9 mouse cellular contexts compared by ENCODE assay signal in genomic region chr6:21795072-21795407, GRCm38 (mm10). TPM values are rescaled to one million over a fixed set of nuclear protein-coding genes. Genes with fewer than 3 reads are reported as not detected.
DNase-seq lines count a peak whose midpoint lies in the region; ATAC-seq and TF ChIP-seq lines count a peak whose summit lies in the region.
"Had no signal": no experiment of that assay in that cellular context is flagged by ENCODE, and none has a peak within 500 bp of the region (broad histone marks: within the 10 kb centered on the region; RNA-seq: fewer than 3 reads in every experiment).

No protein-coding gene starts in this region.

- no peak overlapping the region for H3K27ac ChIP-seq in forebrain, embryonic 13.5 days
- no peak overlapping the region for H3K27ac ChIP-seq in hindbrain, embryonic 11.5 days (ENCODE audit: low read depth, low read length)
- H3K27ac ChIP-seq in small intestine, adult 2 months (ENCODE audit: insufficient read depth, low read depth, low read length), result no peak overlapping the region
- H3K27ac ChIP-seq: liver, embryonic 15.5 days had no signal

- no peak overlapping the region for H3K4me3 ChIP-seq in forebrain, embryonic 13.5 days
- H3K4me3 ChIP-seq in hindbrain, embryonic 11.5 days (ENCODE audit: low read depth, low read length), result no peak overlapping the region
- H3K4me3 ChIP-seq in small intestine, adult 2 months (ENCODE audit: low read depth, low read length), result no peak overlapping the region
- H3K4me3 ChIP-seq: liver, embryonic 15.5 days had no signal

- peak; percentile 69; the same call in 1 of the 2 replicates for TF ChIP-seq CTCF in small intestine, adult 2 months (IDR thresholded peaks at IDR 0.05; ENCODE audit: extremely low read depth, insufficient read length, insufficient replicate concordance, low read depth, low read length)

- peaks cover 11% of the 10 kb centered on the region; the same call in 1 of the 2 replicates for H3K36me3 ChIP-seq in forebrain, embryonic 13.5 days (ENCODE audit: poor library complexity, severe bottlenecking)
- no peaks in the 10 kb centered on the region for H3K36me3 ChIP-seq in hindbrain, embryonic 11.5 days (ENCODE audit: control insufficient read depth, insufficient read depth, low read length)
- no peaks in the 10 kb centered on the region for H3K36me3 ChIP-seq in small intestine, adult 2 months (ENCODE audit: control insufficient read depth, insufficient read depth, low read length)
- H3K36me3 ChIP-seq: liver, embryonic 15.5 days had no signal

- WGBS in forebrain, embryonic 13.5 days, result under 1% methylated on average over 7 of the region's 7 CpGs
- WGBS in hindbrain, embryonic 11.5 days, result 8% methylated on average over 7 of the region's 7 CpGs
- WGBS in small intestine, adult 2 months, result 6% methylated on average over 7 of the region's 7 CpGs

- no peaks in the 10 kb centered on the region for H3K9me3 ChIP-seq in forebrain, embryonic 13.5 days (replicated peaks)
- H3K9me3 ChIP-seq in hindbrain, embryonic 11.5 days (ENCODE audit: control insufficient read depth, low read length), result no peaks in the 10 kb centered on the region
- H3K9me3 ChIP-seq: liver, embryonic 15.5 days had no signal

- no peaks in the 10 kb centered on the region for H3K4me1 ChIP-seq in forebrain, embryonic 13.5 days
- no peaks in the 10 kb centered on the region for H3K4me1 ChIP-seq in hindbrain, embryonic 11.5 days (replicated peaks; ENCODE audit: control insufficient read depth, insufficient read depth, low read length)
- peaks cover 4% of the 10 kb centered on the region; the same call in 1 of the 2 replicates for H3K4me1 ChIP-seq in small intestine, adult 2 months (ENCODE audit: control insufficient read depth, insufficient read depth, insufficient read length, low read length)

- no peak for TF ChIP-seq POLR2A in small intestine, adult 2 months (IDR thresholded peaks at IDR 0.05; ENCODE audit: low read depth, low read length)

- ATAC-seq in CD4-positive, CD25-positive, alpha-beta regulatory T cell, adult 4 months, result no peak
- ATAC-seq in forebrain, embryonic 13.5 days, result peak; percentile 96
- peak; percentile 85 for ATAC-seq in hindbrain, embryonic 11.5 days (ENCODE audit: low FRiP score)
- ATAC-seq in megakaryocyte progenitor cell, adult 5-6 weeks (replicated peaks; ENCODE audit: poor library complexity), result peak; percentile 94

- DNase-seq in CD4-positive, CD25-positive, alpha-beta regulatory T cell, adult 2 months (ENCODE audit: low read depth, low spot score), result peak; percentile 46
- DNase-seq in c-Kit-negative CD71-positive TER-119-positive erythroid progenitor cells, embryonic 14.5 days (ENCODE audit: low read depth, low spot score), result peak; percentile 25
- peak; percentile 80 for DNase-seq in hindbrain, embryonic 11.5 days (ENCODE audit: low spot score)
- DNase-seq in layer of hippocampus, postnatal 14 days (ENCODE audit: low spot score in 2 of 2), result peak; percentile 63 to 67

- H3K9ac ChIP-seq in forebrain, embryonic 13.5 days, result no peak overlapping the region
- H3K9ac ChIP-seq in hindbrain, embryonic 11.5 days (ENCODE audit: low read depth, low read length), result no peak overlapping the region
- H3K9ac ChIP-seq: liver, embryonic 15.5 days had no signal

- H3K27me3 ChIP-seq in forebrain, embryonic 13.5 days, result no peaks in the 10 kb centered on the region
- H3K27me3 ChIP-seq in hindbrain, embryonic 11.5 days (ENCODE audit: control insufficient read depth, insufficient read depth, low read length), result no peaks in the 10 kb centered on the region
- no peaks in the 10 kb centered on the region for H3K27me3 ChIP-seq in small intestine, adult 2 months (ENCODE audit: control insufficient read depth, insufficient read depth, low read length)
- H3K27me3 ChIP-seq: liver, embryonic 15.5 days had no signal

- H3K4me2 ChIP-seq in forebrain, embryonic 13.5 days, result no peak overlapping the region
- H3K4me2 ChIP-seq in hindbrain, embryonic 11.5 days (replicated peaks; ENCODE audit: low read depth, low read length), result no peak overlapping the region
- H3K4me2 ChIP-seq: liver, embryonic 15.5 days had no signal

RNA-seq across cellular contexts. Expression of gene Tspan12, which starts 57.3 kb away (rescaled TPM):
- not detected for polyA plus RNA-seq in CD4-positive, CD25-positive, alpha-beta regulatory T cell, adult 4 months (2017; shearing (Covaris generic))
- polyA plus RNA-seq in forebrain, embryonic 13.5 days (2015; fragmentation: Nextera tagmentation; extraction: Ambion mirVana), result 64.1 and 67.3 TPM in 2 replicates
- 64.0 and 70.5 TPM in 2 replicates for polyA plus RNA-seq in hindbrain, embryonic 11.5 days (2014; fragmentation: Nextera tagmentation; extraction: Ambion mirVana)
- total RNA-seq in layer of hippocampus, postnatal 14 days (2021), result 10 to 100 TPM; 32.8 TPM
- total RNA-seq in megakaryocyte progenitor cell, adult 5-6 weeks (2015), result 0.12 TPM in 1 of 2 replicates, not detected in the other
- 0.07 TPM in 1 of 2 replicates, not detected in the other for total RNA-seq in megakaryocyte progenitor cell, adult 5-6 weeks (2017)
- 1.3 and 1.9 TPM in 2 replicates for polyA plus RNA-seq in small intestine, adult 2 months (2012; rRNA removed)

Comparison
In these comparisons a context has a peak if more than half of its experiments do, and no peak if none do; other contexts are left out.
1. DNase-seq: peak in every context shown above with its lines; median percentile 80 in hindbrain, embryonic 11.5 days; 65 in layer of hippocampus, postnatal 14 days; 46 in CD4-positive, CD25-positive, alpha-beta regulatory T cell, adult 2 months; 25 in c-Kit-negative CD71-positive TER-119-positive erythroid progenitor cells, embryonic 14.5 days.
2. RNA of gene Tspan12, which starts 57.3 kb away (polyA plus RNA-seq): 64.1 to 67.3 TPM in forebrain, embryonic 13.5 days and 64.0 to 70.5 TPM in hindbrain, embryonic 11.5 days; 1.3 to 1.9 TPM in small intestine, adult 2 months and not detected in CD4-positive, CD25-positive, alpha-beta regulatory T cell, adult 4 months; every median in the first group is over 10 times any median in the second.